Mouse (Mus musculus) kidney, adult 2 months (tissue): ENCODE results near the gene Slc12a4.

Experiments
- CTCF ChIP-seq: fragments of 200-500 bp; conservative IDR thresholded peaks from 2 replicates; pipeline ENCODE4 v1.5.1; 2011; ENCODE audit warnings: low read depth, mild to moderate bottlenecking, control low read depth, low read length, moderate library complexity, mixed read lengths; ENCODE audit not compliant: insufficient read depth, insufficient read length
- POLR2A ChIP-seq: fragments of 200-500 bp; IDR thresholded peaks from one replicate; pipeline ENCODE4 v1.6.1; 2011; ENCODE audit warnings: low read depth, low read length, control low read depth

DNA sequence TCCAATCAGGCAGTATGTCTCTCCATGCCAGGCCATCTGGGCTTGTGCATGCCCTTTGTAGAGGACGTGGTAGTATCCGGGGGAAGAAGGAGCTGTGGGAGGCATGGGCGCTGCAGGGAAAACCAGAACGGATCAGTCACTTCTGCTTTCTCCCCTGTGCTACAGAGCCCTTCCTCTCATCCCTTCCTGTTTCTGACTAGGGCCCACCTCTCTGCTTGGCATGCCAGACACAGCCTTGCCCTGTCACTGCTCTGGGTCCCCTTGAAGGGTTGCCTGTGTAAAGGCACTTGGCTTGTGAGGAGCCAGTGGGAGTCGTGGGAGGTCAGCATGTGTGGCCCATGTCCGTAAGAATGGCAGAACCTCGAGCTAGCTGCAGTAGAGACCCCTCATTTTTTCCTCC lies 30.5 kb upstream of the Slc12a4 start:
- TF ChIP-seq POLR2A (no peak), CTCF (no peak)
